Mouse (Mus musculus) myocyte (in vitro differentiated cells): ENCODE data around the gene Ak1.

Experiments
- CEBPB ChIP-seq: IDR thresholded peaks from 2 replicates; pipeline ENCODE4 v1.6.1; 2011; ENCODE audit warnings: mild to moderate bottlenecking, moderate library complexity; ENCODE audit not compliant: poor library complexity, insufficient read depth, severe bottlenecking
- E2F4 ChIP-seq: IDR thresholded peaks from one replicate; pipeline ENCODE4 v1.6.1; 2011; ENCODE audit warnings: mild to moderate bottlenecking, control low read depth, moderate library complexity; ENCODE audit not compliant: insufficient read depth
- POLR2A ChIP-seq: IDR thresholded peaks from one replicate; pipeline ENCODE4 v1.6.1; 2011; ENCODE audit warnings: low read depth, mild to moderate bottlenecking, control low read depth, moderate library complexity; ENCODE audit not compliant: insufficient read length
- SRF ChIP-seq: IDR thresholded peaks from one replicate; pipeline ENCODE4 v1.6.1; 2011; ENCODE audit warnings: low read depth; ENCODE audit not compliant: control insufficient read depth, insufficient read length

DNA sequence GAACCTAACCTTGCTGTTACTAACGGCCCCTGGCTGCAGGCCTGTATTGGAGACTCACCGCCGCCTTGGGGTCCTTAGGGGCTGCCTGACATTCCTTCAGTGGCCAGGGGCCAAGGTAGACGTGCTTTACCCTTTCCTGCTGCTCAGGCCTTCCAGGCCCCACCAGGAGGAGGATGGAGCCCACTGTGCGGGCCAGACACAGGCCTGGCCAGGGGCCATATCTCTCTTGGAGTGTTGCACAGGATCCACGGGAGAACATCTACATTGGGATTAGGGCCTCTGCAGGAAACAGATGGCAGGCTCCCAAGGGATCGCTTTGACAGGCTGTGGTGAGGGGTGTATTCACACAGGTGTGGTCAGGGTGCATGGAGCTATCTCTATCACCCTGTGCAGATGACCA, 21.3 kb downstream of the Ak1 start:
- TF ChIP-seq POLR2A (no peak), E2F4 (no peak), CEBPB (no peak), SRF (no peak)
